Mouse (Mus musculus) gastrocnemius, postnatal 10 days (tissue): Measurements from ENCODE around the gene Acadvl. TPM values are rescaled to one million over a fixed set of nuclear protein-coding genes. Genes with fewer than 3 reads are reported as not detected.
A peak's percentile ranks its signal among the peaks of the same experiment; 100 is the strongest.

ENCODE experiments used
- DNase-seq: peaks from one replicate; pipeline ENCODE4 v3.0.0; 2021; ENCODE audit warnings: mixed read lengths
- microRNA-seq, 2 experiments: library from miRNA; unstranded; fragments of <30 nt; microRNA quantifications; one replicate each; pipeline ENCODE4 v1.2.0; 2021
- total RNA-seq, 2 experiments: library from RNA; stranded (reverse); gene quantifications; 2 replicates each; pipeline ENCODE4 v1.2.3; 2021

Gene Acadvl
- total RNA-seq, 2 experiments from 2014 or later: 217 to 254 TPM

GRCm38 (mm10) chr11:69980196-69981140, 34.7 kb downstream of the Acadvl start:
- DNase-seq: peak; percentile 97

GRCm38 (mm10) chr11:69979827-69980195, 35.4 kb downstream of the Acadvl start:
- no peak for DNase-seq

GRCm38 (mm10) chr11:69976271-69976670, 38.9 kb downstream of the Acadvl start:
- no peak for DNase-seq

- DNase-seq: no peak
Measured at GRCm38 (mm10) chr11:69974907-69975306, 40.3 kb downstream of the Acadvl start.

- DNase-seq: no peak
Measured at GRCm38 (mm10) chr11:69970775-69971174, 44.4 kb downstream of the Acadvl start.

- DNase-seq: no peak
Measured at GRCm38 (mm10) chr11:69970222-69970621, 45.0 kb downstream of the Acadvl start.

GRCm38 (mm10) chr11:69968793-69969192, 46.4 kb downstream of the Acadvl start:
- DNase-seq: no peak

GRCm38 (mm10) chr11:69966860-69967517, 48.2 kb downstream of the Acadvl start:
- no peak for DNase-seq

GRCm38 (mm10) chr11:69966006-69966859, 49.0 kb downstream of the Acadvl start:
- peak; percentile 42 for DNase-seq

GRCm38 (mm10) chr11:69965271-69966005, 49.8 kb downstream of the Acadvl start:
- DNase-seq: no peak

- no peak for DNase-seq
Measured at GRCm38 (mm10) chr11:69964650-69965270, 50.5 kb downstream of the Acadvl start, which contains the start of gene Cldn7. TSS of gene Cldn7 (plus strand) at chr11:69964779.

GRCm38 (mm10) chr11:69961841-69962240, 53.4 kb downstream of the Acadvl start:
- DNase-seq: no peak

GRCm38 (mm10) chr11:69960616-69961015, 54.6 kb downstream of the Acadvl start:
- no peak for DNase-seq

Small RNA genes lying within 50 kb of the gene (microRNA-seq; reads per million reads assigned to microRNA genes)
- 0 reads per million in 2 experiments for gene Gm44349
- gene Mir324: 1,138 to 1,533 reads per million in 2 experiments

Other genes with a start within 250 kb of the Acadvl start
- gene Zbtb4, start 249.5 kb downstream of the Acadvl start, total RNA-seq: 10 to 100 TPM; 21.0 to 29.3 TPM
- gene Chrnb1, start 219.5 kb downstream of the Acadvl start, total RNA-seq: 100 to 1,000 TPM; 105 to 124 TPM
- gene Fgf11, start 213.6 kb downstream of the Acadvl start, total RNA-seq: 10 to 100 TPM; 10.5 to 12.2 TPM
- not detected for gene Tmem102, start 209.8 kb downstream of the Acadvl start, total RNA-seq
- gene Gm39566, start 200.1 kb downstream of the Acadvl start, total RNA-seq: not detected
- not detected for gene Spem2, start 196.9 kb downstream of the Acadvl start, total RNA-seq
- gene Spem1, start 193.2 kb downstream of the Acadvl start, total RNA-seq: not detected
- gene Nlgn2, start 177.6 kb downstream of the Acadvl start, total RNA-seq: 10 to 100 TPM; 10.3 to 15.9 TPM
- 100 to 1,000 TPM; 121 to 122 TPM for gene Tmem256, start 176.9 kb downstream of the Acadvl start, total RNA-seq
- gene Plscr3, start 169.0 kb downstream of the Acadvl start, total RNA-seq: 10 to 100 TPM; 25.4 to 27.9 TPM
- gene Tnk1, start 156.7 kb downstream of the Acadvl start, total RNA-seq: under 1 TPM; 0.11 to 0.31 TPM
- gene Tmem95, start 137.4 kb downstream of the Acadvl start, total RNA-seq: not detected
- 1 to 10 TPM; 2.3 to 3.7 TPM for gene Kctd11, start 134.0 kb downstream of the Acadvl start, total RNA-seq
- gene Acap1, start 119.9 kb downstream of the Acadvl start, total RNA-seq: 1 to 10 TPM in 1 of 2 experiments, under 1 TPM in 1; 0.42 to 1.0 TPM
- gene 2810408A11Rik, start 114.4 kb downstream of the Acadvl start, total RNA-seq: 1 to 10 TPM; 1.8 to 2.4 TPM
- gene Neurl4, start 114.3 kb downstream of the Acadvl start, total RNA-seq: 10 to 100 TPM; 31.2 to 31.8 TPM
- 10 to 100 TPM; 29.0 to 31.3 TPM for gene Gps2, start 101.5 kb downstream of the Acadvl start, total RNA-seq
- 100 to 1,000 TPM; 600 to 663 TPM for gene Eif5a, start 93.5 kb downstream of the Acadvl start, total RNA-seq
- gene Ybx2, start 79.6 kb downstream of the Acadvl start, total RNA-seq: 1 to 10 TPM; 2.7 to 4.1 TPM
- gene Slc2a4, start 67.2 kb downstream of the Acadvl start, total RNA-seq: 100 to 1,000 TPM; 128 to 165 TPM
- under 1 TPM in 1 of 2 experiments, not detected in 1; 0.38 TPM for gene Cldn7, start 50.6 kb downstream of the Acadvl start, total RNA-seq
- 100 to 1,000 TPM; 237 to 249 TPM for gene Ctdnep1, start 34.3 kb downstream of the Acadvl start, total RNA-seq
- gene Elp5, start 32.9 kb downstream of the Acadvl start, total RNA-seq: 10 to 100 TPM; 46.9 to 53.2 TPM
- 100 to 1,000 TPM; 195 to 228 TPM for gene Gabarap, start 24.3 kb downstream of the Acadvl start, total RNA-seq
- 10 to 100 TPM; 22.2 to 28.9 TPM for gene Phf23, start 19.6 kb downstream of the Acadvl start, total RNA-seq
- gene Dvl2, start 14.8 kb downstream of the Acadvl start, total RNA-seq: 10 to 100 TPM in 1 of 2 experiments, 1 to 10 TPM in 1; 8.2 to 14.7 TPM
- 10 to 100 TPM; 16.5 to 28.7 TPM for gene Dlg4, start 1.5 kb upstream of the Acadvl start, total RNA-seq
- gene Asgr1, start 38.7 kb upstream of the Acadvl start, total RNA-seq: under 1 TPM in 1 of 2 experiments, not detected in 1; 0.29 TPM
- under 1 TPM in 1 of 2 experiments, not detected in 1; 0.32 TPM for gene Asgr2, start 77.2 kb upstream of the Acadvl start, total RNA-seq
- gene Mgl2, start 114.9 kb upstream of the Acadvl start, total RNA-seq: 1 to 10 TPM; 3.2 to 4.0 TPM
- 1 to 10 TPM; 5.1 to 5.8 TPM for gene Clec10a, start 140.8 kb upstream of the Acadvl start, total RNA-seq
- gene Slc16a11, start 197.3 kb upstream of the Acadvl start, total RNA-seq: under 1 TPM in 1 of 2 experiments, not detected in 1; 0.63 TPM
- 1 to 10 TPM; 1.1 to 3.7 TPM for gene Slc16a13, start 205.7 kb upstream of the Acadvl start, total RNA-seq
- gene Bcl6b, start 214.4 kb upstream of the Acadvl start, total RNA-seq: 10 to 100 TPM; 12.6 to 21.5 TPM
- gene 0610010K14Rik, start 222.5 kb upstream of the Acadvl start, total RNA-seq: 10 to 100 TPM; 46.0 to 51.4 TPM
- 1 to 10 TPM; 2.8 to 3.8 TPM for gene Gm21988, start 224.4 kb upstream of the Acadvl start, total RNA-seq
- 10 to 100 TPM; 91.1 to 93.0 TPM for gene Rnasek, start 224.4 kb upstream of the Acadvl start, total RNA-seq
- gene Alox12, start 239.9 kb upstream of the Acadvl start, total RNA-seq: 1 to 10 TPM in 1 of 2 experiments, under 1 TPM in 1; 0.94 to 1.7 TPM